Mouse (Mus musculus): ENCODE results near the gene Smarcal1. TPM values are rescaled to one million over a fixed set of nuclear protein-coding genes. Genes with fewer than 3 reads are reported as not detected.
A peak's percentile ranks its signal among the peaks of the same experiment; 100 is the strongest.

Smarcal1 gene
- total RNA-seq (2015) (20.1 and 24.7 TPM in 2 replicates), total RNA-seq (2017) (26.7 and 28.9 TPM in 2 replicates)

- ATAC-seq (replicated peaks; ENCODE audit: poor library complexity): peak; percentile 97
Observed at GRCm38 (mm10) chr1:72582947-72583731, at the start of gene Smarcal1. Gene Smarcal1 (plus strand): TSS chr1:72583251.

- no peak for ATAC-seq (replicated peaks; ENCODE audit: poor library complexity)
Observed at GRCm38 (mm10) chr1:72533439-72533838, 49.6 kb upstream of the Smarcal1 start.

GRCm38 (mm10) chr1:72535725-72536571, 47.1 kb upstream of the Smarcal1 start:
- no peak for ATAC-seq (replicated peaks; ENCODE audit: poor library complexity)

- ATAC-seq (replicated peaks; ENCODE audit: poor library complexity): peak; percentile 99
Observed at GRCm38 (mm10) chr1:72536611-72537351, 46.3 kb upstream of the Smarcal1 start, which contains the start of gene March4. Gene March4 (minus strand): TSS chr1:72536930.

- no peak for ATAC-seq (replicated peaks; ENCODE audit: poor library complexity)
Observed at GRCm38 (mm10) chr1:72538266-72538665, 44.8 kb upstream of the Smarcal1 start.

GRCm38 (mm10) chr1:72550317-72550716, 32.7 kb upstream of the Smarcal1 start:
- no peak for ATAC-seq (replicated peaks; ENCODE audit: poor library complexity)

- ATAC-seq (replicated peaks; ENCODE audit: poor library complexity): no peak
Observed at GRCm38 (mm10) chr1:72556471-72556870, 26.6 kb upstream of the Smarcal1 start.

- ATAC-seq (replicated peaks; ENCODE audit: poor library complexity): no peak
Observed at GRCm38 (mm10) chr1:72558625-72559024, 24.4 kb upstream of the Smarcal1 start.

GRCm38 (mm10) chr1:72564334-72564962, 18.6 kb upstream of the Smarcal1 start:
- no peak for ATAC-seq (replicated peaks; ENCODE audit: poor library complexity)

- ATAC-seq (replicated peaks; ENCODE audit: poor library complexity): 0 out of 2 replicates have a peak, but pooled peaks have one; percentile 46
Observed at GRCm38 (mm10) chr1:72567056-72567455, 16.0 kb upstream of the Smarcal1 start.

GRCm38 (mm10) chr1:72568725-72569124, 14.3 kb upstream of the Smarcal1 start:
- peak; percentile 61 for ATAC-seq (replicated peaks; ENCODE audit: poor library complexity)

GRCm38 (mm10) chr1:72574047-72574446, 9.0 kb upstream of the Smarcal1 start:
- ATAC-seq (replicated peaks; ENCODE audit: poor library complexity): no peak

- no peak for ATAC-seq (replicated peaks; ENCODE audit: poor library complexity)
Observed at GRCm38 (mm10) chr1:72574608-72575007, 8.4 kb upstream of the Smarcal1 start.

GRCm38 (mm10) chr1:72575121-72575520, 7.9 kb upstream of the Smarcal1 start:
- peak; percentile 65 for ATAC-seq (replicated peaks; ENCODE audit: poor library complexity)

GRCm38 (mm10) chr1:72577481-72577922, 5.5 kb upstream of the Smarcal1 start:
- ATAC-seq (replicated peaks; ENCODE audit: poor library complexity): no peak

GRCm38 (mm10) chr1:72578351-72578750, 4.7 kb upstream of the Smarcal1 start:
- ATAC-seq (replicated peaks; ENCODE audit: poor library complexity): no peak

- ATAC-seq (replicated peaks; ENCODE audit: poor library complexity): no peak
Observed at GRCm38 (mm10) chr1:72578806-72579205, 4.2 kb upstream of the Smarcal1 start.

- no peak for ATAC-seq (replicated peaks; ENCODE audit: poor library complexity)
Observed at GRCm38 (mm10) chr1:72583906-72584305, 855 bp downstream of the Smarcal1 start.

GRCm38 (mm10) chr1:72585971-72586875, 3.2 kb downstream of the Smarcal1 start:
- no peak for ATAC-seq (replicated peaks; ENCODE audit: poor library complexity)
